Mouse (Mus musculus) kidney, embryonic 16.5 days (tissue): ENCODE measurements at regions not wholly inside any gene's neighbourhood (a gene's known extent, or its start where the extent isn't known, plus 50 kb on each side); places are given as distances from the start of the nearest gene placed in this dataset.

Experiments
- ATAC-seq: fragments of 200-750 bp; cut with Nextera tagmentation; 2 replicates; pipeline ENCODE4 v1.8.0; 2017; ENCODE audit warnings: moderate TSS enrichment; ENCODE audit not compliant: low FRiP score, low TSS enrichment
- H3K27ac ChIP-seq: fragments of 300-500 bp; sonication (generic); 2 replicates; pipeline ENCODE4 v1.5.1; 2014; ENCODE audit warnings: low read length
- H3K27me3 ChIP-seq: fragments of 300-500 bp; sonication (generic); 2 replicates; pipeline ENCODE4 v1.6.1; 2014; ENCODE audit warnings: low read length, control low read depth, mixed read lengths; ENCODE audit not compliant: insufficient read depth
- H3K36me3 ChIP-seq: fragments of 300-500 bp; sonication (generic); 2 replicates; pipeline ENCODE4 v1.6.1; 2014; ENCODE audit warnings: low read length, control low read depth, mixed read lengths; ENCODE audit not compliant: insufficient read depth
- H3K4me1 ChIP-seq: fragments of 300-500 bp; sonication (generic); 2 replicates; pipeline ENCODE4 v1.6.1; 2014; ENCODE audit warnings: low read length, control low read depth, mixed read lengths; ENCODE audit not compliant: insufficient read depth
- H3K4me2 ChIP-seq: fragments of 300-500 bp; sonication (generic); replicated peaks from 2 replicates; pipeline ENCODE4 v1.6.1; 2014; ENCODE audit warnings: low read depth, low read length
- H3K4me3 ChIP-seq: fragments of 300-500 bp; sonication (generic); 2 replicates; pipeline ENCODE4 v1.5.1; 2014; ENCODE audit warnings: mild to moderate bottlenecking, low read length
- H3K9ac ChIP-seq: fragments of 300-500 bp; sonication (generic); replicated peaks from 2 replicates; pipeline ENCODE4 v1.6.1; 2014; ENCODE audit warnings: low read length
- H3K9me3 ChIP-seq: fragments of 300-500 bp; sonication (generic); 2 replicates; pipeline ENCODE4 v1.6.1; 2016; ENCODE audit warnings: low read length, control low read depth
- WGBS: fragments of 180-500 bp; shearing (Covaris S2); extraction: QIAGEN DNeasy Blood & Tissue Kit; methylation state at CpG from one replicate; pipeline ENCODE4 v1.1.7; 2014; 5-methylcytosine and 5-hydroxymethylcytosine counted together

DNA sequence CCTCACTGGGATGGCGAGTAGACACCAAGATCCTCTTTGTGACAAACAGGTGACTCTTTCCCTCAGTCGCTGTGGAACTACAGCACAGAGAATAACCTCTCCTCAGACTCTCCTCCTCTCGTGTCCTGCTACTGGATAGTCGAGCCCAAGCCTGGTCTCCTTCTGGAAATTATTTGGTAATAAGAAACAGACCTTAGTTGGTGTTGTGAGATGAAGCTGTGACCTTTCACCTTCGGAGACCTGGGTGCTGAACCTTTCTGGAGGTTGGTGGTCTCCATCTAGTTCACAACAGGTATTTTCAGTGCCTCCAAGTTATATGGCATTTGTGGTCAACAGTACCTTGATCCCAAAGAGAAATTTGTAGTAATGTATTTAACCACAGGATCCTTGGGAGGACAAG lies 365.1 kb downstream of the Fbxo8 start:
- Histone ChIP-seq H3K9me3 (no peaks in the 10 kb centered on the region), H3K4me2 (no peak overlapping the region), H3K27ac (no peak overlapping the region), H3K4me3 (no peak overlapping the region), H3K9ac (no peak overlapping the region), H3K4me1 (no peaks in the 10 kb centered on the region), H3K27me3 (no peaks in the 10 kb centered on the region), H3K36me3 (no peaks in the 10 kb centered on the region)
- no peak for ATAC-seq
- WGBS, result 80% methylated on average over 5 of the region's 5 CpGs

- 0% methylated on average over 1 of the region's 1 CpGs for WGBS
- H3K9me3 ChIP-seq, result no peaks in the 10 kb centered on the region
- H3K4me3 ChIP-seq, result no peak overlapping the region
- ATAC-seq, result no peak
- no peak overlapping the region for H3K4me2 ChIP-seq
- H3K27me3 ChIP-seq, result no peaks in the 10 kb centered on the region
- no peak overlapping the region for H3K9ac ChIP-seq
- H3K27ac ChIP-seq, result no peak overlapping the region
- no peaks in the 10 kb centered on the region for H3K4me1 ChIP-seq
- no peaks in the 10 kb centered on the region for H3K36me3 ChIP-seq
Observed at GRCm38 (mm10) chr8:56924724-56925123, 373.8 kb downstream of the Fbxo8 start.

DNA sequence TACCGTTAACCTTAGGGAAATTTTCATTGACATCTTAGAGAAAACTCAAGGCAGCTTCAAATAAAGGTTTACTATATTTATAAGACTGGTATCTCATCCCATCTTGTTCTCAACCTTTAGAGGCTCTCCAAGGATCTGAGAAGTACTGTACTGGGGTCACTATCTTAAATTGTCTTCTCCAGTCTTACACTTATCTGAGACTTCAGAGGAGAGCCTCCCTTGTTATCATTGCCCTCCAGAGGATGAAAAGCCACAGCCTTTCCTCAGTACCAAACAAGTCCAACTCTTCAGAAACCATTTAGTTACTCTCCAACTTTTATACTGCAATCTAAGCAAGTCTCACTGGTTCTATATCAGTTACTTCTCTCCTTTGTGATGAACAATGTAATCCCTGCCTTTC lies 376.3 kb downstream of the Fbxo8 start:
- Histone ChIP-seq H3K27ac (no peak overlapping the region), H3K4me2 (no peak overlapping the region), H3K9ac (no peak overlapping the region), H3K4me3 (no peak overlapping the region), H3K36me3 (no peaks in the 10 kb centered on the region), H3K4me1 (no peaks in the 10 kb centered on the region), H3K27me3 (no peaks in the 10 kb centered on the region), H3K9me3 (no peaks in the 10 kb centered on the region)
- WGBS, result 93% methylated on average over 1 of the region's 1 CpGs
- ATAC-seq, result no peak

GRCm38 (mm10) chr8:56929076-56929475 lies 378.2 kb downstream of the Fbxo8 start:
- Histone ChIP-seq H3K4me1 (no peaks in the 10 kb centered on the region), H3K36me3 (no peaks in the 10 kb centered on the region), H3K27ac (no peak overlapping the region), H3K9me3 (no peaks in the 10 kb centered on the region), H3K9ac (no peak overlapping the region), H3K4me2 (no peak overlapping the region), H3K27me3 (no peaks in the 10 kb centered on the region), H3K4me3 (no peak overlapping the region)
- no peak for ATAC-seq
- 78% methylated on average over 6 of the region's 6 CpGs for WGBS

GRCm38 (mm10) chr8:56932421-56932820 lies 381.5 kb downstream of the Fbxo8 start:
- Histone ChIP-seq H3K4me2 (no peak overlapping the region), H3K27me3 (no peaks in the 10 kb centered on the region), H3K27ac (no peak overlapping the region), H3K4me1 (no peaks in the 10 kb centered on the region), H3K9me3 (no peaks in the 10 kb centered on the region), H3K9ac (no peak overlapping the region), H3K36me3 (no peaks in the 10 kb centered on the region), H3K4me3 (no peak overlapping the region)
- WGBS, result 39% methylated on average over 6 of the region's 6 CpGs
- no peak for ATAC-seq

DNA sequence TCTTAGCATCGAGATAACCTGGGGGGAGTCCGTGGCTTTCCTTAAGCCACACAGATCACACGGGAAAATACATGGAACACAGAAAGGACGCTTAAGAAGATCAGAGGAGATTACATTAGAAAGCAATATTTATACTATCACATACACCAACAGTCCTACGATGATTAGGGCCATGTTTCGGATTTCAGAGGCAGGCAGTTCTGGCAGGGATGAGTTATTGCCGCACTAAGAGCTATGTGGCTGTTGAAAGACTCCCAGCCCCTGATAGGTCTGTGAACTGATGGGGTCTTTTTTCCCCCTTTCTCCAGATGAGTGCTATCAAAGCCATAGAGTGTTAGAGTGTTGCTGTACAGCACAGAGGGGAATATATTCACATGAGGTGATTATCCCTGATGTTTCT lies 358.6 kb upstream of the Hand2 start:
- H3K27me3 ChIP-seq, result no peaks in the 10 kb centered on the region
- H3K4me2 ChIP-seq, result no peak overlapping the region
- H3K36me3 ChIP-seq, result no peaks in the 10 kb centered on the region
- WGBS, result 44% methylated on average over 7 of the region's 7 CpGs
- H3K4me3 ChIP-seq, result no peak overlapping the region
- H3K9ac ChIP-seq, result no peak overlapping the region
- ATAC-seq, result no peak
- no peak overlapping the region for H3K27ac ChIP-seq
- H3K4me1 ChIP-seq, result no peaks in the 10 kb centered on the region
- no peaks in the 10 kb centered on the region for H3K9me3 ChIP-seq

DNA sequence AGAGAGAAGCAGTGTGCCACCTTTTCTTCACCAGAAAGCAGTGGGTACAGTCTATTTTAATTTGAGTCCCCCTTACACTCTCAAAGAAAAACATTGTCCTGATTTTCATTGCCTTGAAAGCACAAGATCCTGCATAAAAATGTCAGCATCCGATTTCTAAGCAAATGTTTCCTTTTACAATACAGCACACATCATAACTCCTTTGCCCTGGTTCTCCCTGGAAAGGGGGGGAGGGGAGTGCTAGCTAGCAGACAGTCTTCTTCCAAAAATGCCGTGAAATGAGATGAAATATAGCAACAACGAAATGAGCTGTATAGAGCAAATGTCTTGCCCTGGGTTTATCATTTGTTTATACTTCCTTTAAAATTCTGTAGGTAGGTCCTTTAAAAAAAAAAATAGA lies 350.5 kb upstream of the Hand2 start:
- Histone ChIP-seq H3K27ac (no peak overlapping the region), H3K4me3 (no peak overlapping the region), H3K27me3 (no peaks in the 10 kb centered on the region), H3K9me3 (no peaks in the 10 kb centered on the region), H3K4me2 (no peak overlapping the region), H3K9ac (no peak overlapping the region), H3K4me1 (no peaks in the 10 kb centered on the region), H3K36me3 (no peaks in the 10 kb centered on the region)
- no peak for ATAC-seq
- 18% methylated on average over 3 of the region's 3 CpGs for WGBS

- H3K27me3 ChIP-seq, result no peaks in the 10 kb centered on the region
- H3K4me1 ChIP-seq, result peaks cover 8% of the 10 kb centered on the region; the same call in 1 of the 2 replicates
- H3K36me3 ChIP-seq, result no peaks in the 10 kb centered on the region
- H3K4me2 ChIP-seq, result peak overlapping the region; percentile 9; the same call in 1 of the 2 replicates
- no peaks in the 10 kb centered on the region for H3K9me3 ChIP-seq
- no peak overlapping the region for H3K4me3 ChIP-seq
- no peak for ATAC-seq
- H3K27ac ChIP-seq, result peak overlapping the region; percentile 29; the same call in 1 of the 2 replicates
- 49% methylated on average over 2 of the region's 2 CpGs for WGBS
- no peak overlapping the region for H3K9ac ChIP-seq
Observed at GRCm38 (mm10) chr8:56978994-56979393, 341.8 kb upstream of the Hand2 start.

DNA sequence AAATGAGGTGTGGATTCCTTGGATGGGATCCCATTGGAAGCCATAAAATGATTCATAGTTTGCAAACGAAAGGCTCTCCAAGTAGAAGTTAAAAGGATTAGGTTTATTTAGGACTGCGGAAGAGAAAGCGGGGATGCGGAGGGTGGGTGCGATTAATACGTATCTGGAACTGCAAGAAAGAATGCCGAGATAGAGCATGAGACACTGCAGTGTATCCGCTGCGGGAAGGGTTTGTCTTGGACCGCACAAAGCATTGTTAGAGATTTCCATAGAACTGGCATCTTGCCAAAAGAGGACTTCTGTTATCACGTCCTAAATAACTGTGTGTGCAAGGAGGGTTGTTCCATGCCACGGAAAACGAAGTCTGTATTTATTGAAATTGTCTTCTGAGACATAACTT lies 341.4 kb upstream of the Hand2 start:
- H3K36me3 ChIP-seq, result no peaks in the 10 kb centered on the region
- peak overlapping the region; percentile 29; the same call in 1 of the 2 replicates for H3K27ac ChIP-seq
- no peak overlapping the region for H3K9ac ChIP-seq
- ATAC-seq, result peak; percentile 27; the same call in 1 of the 2 replicates
- H3K4me2 ChIP-seq, result peak overlapping the region; percentile 9; the same call in 1 of the 2 replicates
- H3K4me3 ChIP-seq, result no peak overlapping the region
- H3K9me3 ChIP-seq, result no peaks in the 10 kb centered on the region
- H3K4me1 ChIP-seq, result peaks cover 8% of the 10 kb centered on the region; the same call in 1 of the 2 replicates
- H3K27me3 ChIP-seq, result no peaks in the 10 kb centered on the region
- 68% methylated on average over 13 of the region's 13 CpGs for WGBS

- 59% methylated on average over 6 of the region's 6 CpGs for WGBS
- H3K4me3 ChIP-seq, result no peak overlapping the region
- no peak overlapping the region for H3K4me2 ChIP-seq
- H3K36me3 ChIP-seq, result no peaks in the 10 kb centered on the region
- ATAC-seq, result no peak
- H3K27ac ChIP-seq, result no peak overlapping the region
- no peaks in the 10 kb centered on the region for H3K9me3 ChIP-seq
- no peak overlapping the region for H3K9ac ChIP-seq
- H3K4me1 ChIP-seq, result no peaks in the 10 kb centered on the region
- no peaks in the 10 kb centered on the region for H3K27me3 ChIP-seq
Observed at GRCm38 (mm10) chr8:57010318-57011024, 310.3 kb upstream of the Hand2 start.
